Mouse (Mus musculus): ENCODE results near the gene Nrxn2. TPM values are rescaled to one million over a fixed set of nuclear protein-coding genes. Genes with fewer than 3 reads are reported as not detected.
A peak's percentile ranks its signal among the peaks of the same experiment; 100 is the strongest.

Gene Nrxn2
- polyA plus RNA-seq, 1 experiment, result 7.3 TPM

DNA sequence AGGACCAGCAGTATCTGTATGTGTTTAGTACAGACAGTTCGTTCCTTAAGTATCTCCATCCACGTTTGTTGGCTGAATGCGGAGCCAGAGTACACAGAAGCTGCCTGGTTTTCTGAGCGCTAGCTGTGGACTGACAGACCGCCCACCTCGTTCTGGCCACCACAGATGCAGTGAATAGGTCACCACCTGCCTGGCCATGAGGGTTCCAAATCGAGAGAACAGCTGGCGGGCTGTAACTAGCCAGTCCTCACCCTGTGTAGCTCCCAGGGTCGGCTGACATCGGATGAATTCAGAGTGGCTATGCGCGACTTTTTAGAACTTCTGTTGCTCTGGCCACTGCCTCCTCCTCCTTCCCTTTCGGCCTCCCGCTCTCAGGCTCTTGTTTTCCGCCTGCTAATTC is 56.2 kb downstream of the Nrxn2 start:
- TF ChIP-seq POLR2A (IDR thresholded peaks at IDR 0.05; ENCODE audit: borderline replicate concordance, extremely low read depth, low read depth, low read length) (no peak), CTCF (IDR thresholded peaks at IDR 0.05; ENCODE audit: insufficient read depth, low read length) (no peak)
- Histone ChIP-seq H3K4me3 (replicated peaks; ENCODE audit: extremely low read depth, low read depth, low read length) (no peak overlapping the region), H3K4me1 (ENCODE audit: control insufficient read depth, insufficient read depth, low read length) (peaks cover 19% of the 10 kb centered on the region)
- 40% methylated on average over 15 of the region's 15 CpGs for WGBS
- no peak for DNase-seq

DNA sequence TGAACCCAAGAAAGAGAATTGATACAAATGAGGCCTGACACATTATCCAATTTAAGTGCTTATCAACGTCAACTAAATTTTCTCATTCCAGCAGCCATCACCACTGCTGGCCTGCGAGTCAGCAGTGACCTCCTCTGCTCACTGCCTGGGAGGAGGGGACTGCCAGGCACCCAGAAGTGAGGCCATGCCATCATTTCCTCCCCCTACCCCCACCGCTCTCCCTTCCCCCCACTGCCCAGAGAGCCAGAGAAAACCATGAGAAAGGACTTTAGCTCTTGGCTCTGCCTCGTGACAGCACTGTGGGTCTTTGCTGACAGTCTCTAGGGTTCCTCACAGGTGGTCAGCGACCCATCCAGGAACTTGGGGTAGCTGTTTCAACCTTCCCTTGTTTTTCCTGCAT is 56.6 kb downstream of the Nrxn2 start:
- no peak for DNase-seq
- no peak overlapping the region for H3K4me3 ChIP-seq (replicated peaks; ENCODE audit: extremely low read depth, low read depth, low read length)
- WGBS, result 27% methylated on average over 5 of the region's 5 CpGs
- TF ChIP-seq POLR2A (IDR thresholded peaks at IDR 0.05; ENCODE audit: borderline replicate concordance, extremely low read depth, low read depth, low read length) (no peak), CTCF (IDR thresholded peaks at IDR 0.05; ENCODE audit: insufficient read depth, low read length) (no peak)
- H3K4me1 ChIP-seq (ENCODE audit: control insufficient read depth, insufficient read depth, low read length), result peaks cover 19% of the 10 kb centered on the region

DNA sequence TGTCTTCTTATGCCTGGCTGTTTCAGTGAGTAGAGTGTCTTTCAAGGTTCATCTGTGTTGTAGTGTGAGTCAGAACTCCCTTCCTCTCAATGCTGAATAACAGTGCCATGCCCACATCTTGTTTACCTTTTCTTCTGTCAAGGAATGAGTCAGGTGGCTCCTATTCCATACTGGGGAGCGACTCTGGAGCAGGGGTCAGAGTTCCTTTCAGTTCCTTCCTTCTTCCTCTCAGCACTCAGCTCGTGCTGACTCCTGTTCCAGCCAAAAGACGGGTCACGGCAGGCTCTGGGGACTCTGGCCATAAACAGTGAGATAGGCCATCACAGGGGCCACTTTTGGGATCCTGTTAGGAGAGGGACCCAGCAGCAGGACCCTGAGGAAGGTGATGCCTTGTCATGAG is 58.5 kb downstream of the Nrxn2 start:
- TF ChIP-seq CTCF (IDR thresholded peaks at IDR 0.05; ENCODE audit: insufficient read depth, low read length) (no peak), POLR2A (IDR thresholded peaks at IDR 0.05; ENCODE audit: borderline replicate concordance, extremely low read depth, low read depth, low read length) (no peak)
- H3K4me1 ChIP-seq (ENCODE audit: control insufficient read depth, insufficient read depth, low read length), result peaks cover 18% of the 10 kb centered on the region
- no peak overlapping the region for H3K4me3 ChIP-seq (replicated peaks; ENCODE audit: extremely low read depth, low read depth, low read length)
- DNase-seq, result no peak
- 29% methylated on average over 4 of the region's 4 CpGs for WGBS

DNA sequence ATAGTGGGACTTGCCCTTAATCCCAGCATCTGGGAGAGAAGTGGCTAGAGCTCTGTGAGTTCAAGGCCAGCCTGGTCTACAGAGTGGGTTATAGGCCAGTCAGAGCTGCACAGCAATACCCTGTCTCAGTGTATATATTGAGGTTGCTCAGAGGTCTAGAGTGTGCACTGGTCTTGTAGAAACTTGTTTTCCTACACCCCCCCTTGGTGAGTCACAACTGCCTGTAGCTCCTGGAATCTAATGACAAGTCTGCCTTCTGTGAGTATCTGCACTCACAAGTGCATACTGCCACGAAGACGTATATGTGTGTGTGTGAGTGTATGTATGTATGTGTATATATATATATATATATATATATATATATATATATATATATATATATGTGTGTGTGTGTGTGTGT is 60.0 kb downstream of the Nrxn2 start:
- Histone ChIP-seq H3K4me1 (ENCODE audit: control insufficient read depth, insufficient read depth, low read length) (peaks cover 11% of the 10 kb centered on the region), H3K4me3 (replicated peaks; ENCODE audit: extremely low read depth, low read depth, low read length) (no peak overlapping the region)
- 96% methylated on average over 2 of the region's 2 CpGs for WGBS
- no peak for DNase-seq
- no peak for TF ChIP-seq CTCF (IDR thresholded peaks at IDR 0.05; ENCODE audit: insufficient read depth, low read length)

DNA sequence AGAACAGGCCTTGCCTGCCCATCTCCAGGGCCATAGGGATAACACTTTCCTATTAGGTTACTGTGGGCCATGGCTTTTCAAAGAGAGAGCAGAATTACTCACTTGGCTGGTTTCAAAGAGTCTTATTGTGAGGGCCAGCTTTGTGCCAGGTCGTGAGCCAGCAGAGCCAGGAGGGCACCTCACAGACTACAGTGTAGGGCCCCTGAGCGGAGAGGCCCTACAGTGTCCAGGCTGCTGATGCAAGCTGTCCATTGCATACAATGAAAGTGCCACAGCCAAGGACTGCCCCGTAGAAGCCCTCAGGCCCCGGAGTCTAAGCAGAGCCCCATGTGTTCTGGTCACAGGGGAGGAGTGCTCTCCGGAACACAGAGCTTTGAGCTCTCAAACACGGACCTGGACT is 64.4 kb downstream of the Nrxn2 start:
- TF ChIP-seq POLR2A (IDR thresholded peaks at IDR 0.05; ENCODE audit: borderline replicate concordance, extremely low read depth, low read depth, low read length) (no peak), CTCF (IDR thresholded peaks at IDR 0.05; ENCODE audit: insufficient read depth, low read length) (no peak)
- DNase-seq, result no peak
- WGBS, result 84% methylated on average over 6 of the region's 6 CpGs
- Histone ChIP-seq H3K4me3 (replicated peaks; ENCODE audit: extremely low read depth, low read depth, low read length) (no peak overlapping the region), H3K4me1 (ENCODE audit: control insufficient read depth, insufficient read depth, low read length) (no peaks in the 10 kb centered on the region)

DNA sequence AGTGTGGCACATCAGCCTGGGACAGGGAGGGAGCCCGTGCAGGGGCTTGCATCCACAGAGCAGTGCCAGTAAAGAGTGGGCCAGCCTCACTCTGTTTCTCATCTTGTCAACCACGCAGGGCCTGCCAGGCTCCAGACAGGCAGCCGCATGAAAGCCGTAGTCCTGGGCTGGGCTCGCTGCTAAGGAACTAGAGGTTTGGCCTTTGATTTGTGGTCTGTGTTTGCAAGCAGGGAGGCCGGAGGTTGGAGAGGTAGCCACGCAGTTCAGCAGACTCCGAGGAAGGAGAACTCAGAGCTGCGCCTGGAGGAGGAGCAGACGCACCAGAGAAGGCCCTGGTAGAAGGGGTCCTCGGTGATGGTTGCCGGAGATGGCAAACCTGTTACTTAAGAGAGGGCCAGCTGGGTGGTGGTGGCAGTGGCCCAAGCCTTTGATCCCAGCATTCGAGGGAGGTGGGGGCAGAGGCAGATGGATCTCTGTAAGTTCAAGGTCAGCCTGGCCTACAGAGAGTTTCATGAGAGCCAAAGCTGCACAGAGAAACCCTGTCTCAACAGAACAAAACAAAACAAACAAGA is 66.6 kb downstream of the Nrxn2 start:
- 81% methylated on average over 13 of the region's 13 CpGs for WGBS
- no peak for TF ChIP-seq CTCF (IDR thresholded peaks at IDR 0.05; ENCODE audit: insufficient read depth, low read length)
- TF ChIP-seq POLR2A (IDR thresholded peaks at IDR 0.05; ENCODE audit: borderline replicate concordance, extremely low read depth, low read depth, low read length), result no peak

DNA sequence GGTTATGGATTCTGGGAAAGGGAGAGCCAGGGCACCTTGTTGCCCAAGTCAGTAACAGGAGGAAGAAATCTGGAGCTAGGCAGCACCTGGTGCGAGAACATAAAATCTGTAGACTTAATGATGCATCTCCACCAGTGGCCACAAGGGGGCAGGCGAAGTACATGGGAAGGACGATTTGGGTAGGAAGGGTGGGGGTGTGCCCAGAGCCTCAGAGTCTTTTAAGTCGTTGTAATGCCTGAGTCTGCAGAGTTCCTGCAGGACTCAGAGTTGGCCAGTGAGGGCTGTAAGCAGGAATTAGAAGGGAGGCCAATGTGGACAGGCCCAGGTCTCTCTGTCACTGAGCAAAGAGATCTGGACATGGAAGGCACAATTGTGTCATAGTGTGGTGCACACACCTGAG is 70.5 kb downstream of the Nrxn2 start:
- Histone ChIP-seq H3K4me1 (ENCODE audit: control insufficient read depth, insufficient read depth, low read length) (no peaks in the 10 kb centered on the region), H3K4me3 (replicated peaks; ENCODE audit: extremely low read depth, low read depth, low read length) (no peak overlapping the region)
- 2% methylated on average over 4 of the region's 4 CpGs for WGBS
- TF ChIP-seq POLR2A (IDR thresholded peaks at IDR 0.05; ENCODE audit: borderline replicate concordance, extremely low read depth, low read depth, low read length) (no peak), CTCF (IDR thresholded peaks at IDR 0.05; ENCODE audit: insufficient read depth, low read length) (peak; percentile 97)
- DNase-seq, result peak; percentile 81

More for the DNA sequence above, 66.6 kb downstream of the Nrxn2 start:
- DNase-seq, result no peak
- Histone ChIP-seq H3K4me1 (ENCODE audit: control insufficient read depth, insufficient read depth, low read length) (no peaks in the 10 kb centered on the region), H3K4me3 (replicated peaks; ENCODE audit: extremely low read depth, low read depth, low read length) (no peak overlapping the region)

DNA sequence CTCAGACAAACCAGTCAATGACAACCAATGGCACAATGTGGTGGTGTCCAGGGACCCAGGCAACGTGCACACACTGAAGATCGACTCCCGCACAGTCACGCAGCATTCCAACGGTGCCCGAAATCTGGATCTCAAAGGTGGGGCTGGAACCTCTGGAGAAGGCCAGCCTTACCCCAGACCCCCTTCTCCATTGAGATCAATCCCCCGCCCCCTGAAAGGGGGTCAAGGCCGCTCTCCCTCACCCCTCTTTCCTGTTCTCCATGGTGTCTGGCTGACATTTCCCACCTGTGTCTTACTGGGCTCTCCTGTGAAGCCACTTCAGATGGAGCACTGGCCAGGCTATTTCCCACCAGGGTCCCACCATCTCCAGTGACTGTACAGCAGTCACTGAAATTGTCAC is 73.0 kb downstream of the Nrxn2 start:
- H3K4me3 ChIP-seq (replicated peaks; ENCODE audit: extremely low read depth, low read depth, low read length), result no peak overlapping the region
- H3K4me1 ChIP-seq (ENCODE audit: control insufficient read depth, insufficient read depth, low read length), result no peaks in the 10 kb centered on the region
- 76% methylated on average over 8 of the region's 8 CpGs for WGBS
- TF ChIP-seq CTCF (IDR thresholded peaks at IDR 0.05; ENCODE audit: insufficient read depth, low read length) (no peak), POLR2A (IDR thresholded peaks at IDR 0.05; ENCODE audit: borderline replicate concordance, extremely low read depth, low read depth, low read length) (no peak)
- DNase-seq, result no peak

DNA sequence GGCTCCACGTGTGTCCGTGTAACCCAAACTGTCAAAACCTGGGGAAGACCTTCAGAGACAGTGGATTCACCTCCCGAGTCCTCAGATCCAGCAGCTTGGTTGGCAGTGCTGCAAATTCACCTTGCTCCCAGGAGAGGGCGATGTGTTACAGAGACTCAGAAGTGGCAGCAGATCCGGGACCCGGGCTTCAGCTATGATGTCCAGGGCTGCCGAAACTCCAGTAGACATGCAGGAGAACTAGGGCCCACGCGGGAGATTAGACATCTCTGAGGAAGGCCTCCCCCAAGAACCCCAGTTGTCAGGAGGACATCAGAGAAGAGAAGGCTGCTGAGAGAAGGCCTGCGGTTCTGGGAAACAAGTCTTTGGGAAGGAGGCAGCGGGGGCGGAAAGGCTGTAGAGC is 73.6 kb downstream of the Nrxn2 start:
- Histone ChIP-seq H3K4me1 (ENCODE audit: control insufficient read depth, insufficient read depth, low read length) (no peaks in the 10 kb centered on the region), H3K4me3 (replicated peaks; ENCODE audit: extremely low read depth, low read depth, low read length) (no peak overlapping the region)
- 25% methylated on average over 12 of the region's 12 CpGs for WGBS
- DNase-seq, result no peak
- TF ChIP-seq CTCF (IDR thresholded peaks at IDR 0.05; ENCODE audit: insufficient read depth, low read length), result peak; percentile 70
- no peak for TF ChIP-seq POLR2A (IDR thresholded peaks at IDR 0.05; ENCODE audit: borderline replicate concordance, extremely low read depth, low read depth, low read length)

DNA sequence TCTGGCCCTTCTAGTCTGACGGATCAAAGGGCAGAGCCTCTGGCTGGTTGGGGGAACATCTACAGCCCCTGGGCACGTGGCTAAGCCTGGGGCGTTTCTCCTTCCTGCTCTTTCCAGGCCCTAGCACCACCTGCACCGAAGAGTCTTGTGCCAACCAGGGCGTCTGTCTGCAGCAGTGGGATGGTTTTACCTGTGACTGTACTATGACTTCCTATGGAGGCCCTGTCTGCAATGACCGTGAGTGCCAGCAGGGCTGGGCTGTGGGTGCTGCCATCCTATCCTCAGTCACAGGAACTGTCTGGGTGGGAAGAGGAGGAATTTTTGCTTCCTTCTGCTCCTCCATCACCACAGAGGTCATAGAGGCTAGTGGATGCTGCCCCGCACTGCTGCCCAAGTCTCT is 74.7 kb downstream of the Nrxn2 start:
- 77% methylated on average over 7 of the region's 7 CpGs for WGBS
- H3K4me3 ChIP-seq (replicated peaks; ENCODE audit: extremely low read depth, low read depth, low read length), result no peak overlapping the region
- TF ChIP-seq POLR2A (IDR thresholded peaks at IDR 0.05; ENCODE audit: borderline replicate concordance, extremely low read depth, low read depth, low read length) (no peak), CTCF (IDR thresholded peaks at IDR 0.05; ENCODE audit: insufficient read depth, low read length) (no peak)
- no peaks in the 10 kb centered on the region for H3K4me1 ChIP-seq (ENCODE audit: control insufficient read depth, insufficient read depth, low read length)
- no peak for DNase-seq

Data from lung, adult 2 months (tissue).